Mouse (Mus musculus) testis, adult 2 months (tissue): ENCODE measurements around the gene Anxa2. TPM values are rescaled to one million over a fixed set of nuclear protein-coding genes. Genes with fewer than 3 reads are reported as not detected.

Source experiments
- H3K27ac ChIP-seq: fragments of 200-500 bp; 2 replicates; pipeline ENCODE4 v1.5.1; 2012; ENCODE audit warnings: low read depth, low read length; ENCODE audit not compliant: control insufficient read depth, insufficient read depth
- H3K27me3 ChIP-seq: fragments of 200-500 bp; 2 replicates; pipeline ENCODE4 v1.6.1; 2012; ENCODE audit warnings: mild to moderate bottlenecking, low read length, moderate library complexity; ENCODE audit not compliant: control insufficient read depth, insufficient read depth
- H3K36me3 ChIP-seq: fragments of 200-500 bp; 2 replicates; pipeline ENCODE4 v1.6.1; 2012; ENCODE audit warnings: mild to moderate bottlenecking, low read length; ENCODE audit not compliant: control insufficient read depth, insufficient read depth
- H3K4me1 ChIP-seq: fragments of 200-500 bp; 2 replicates; pipeline ENCODE4 v1.6.1; 2012; ENCODE audit warnings: low read length; ENCODE audit not compliant: control insufficient read depth, insufficient read depth
- H3K4me3 ChIP-seq: fragments of 200-500 bp; 2 replicates; pipeline ENCODE4 v1.5.1; 2012; ENCODE audit warnings: low read depth, mild to moderate bottlenecking, low read length, moderate library complexity, mixed read lengths; ENCODE audit not compliant: control insufficient read depth
- CTCF ChIP-seq: fragments of 200-500 bp; IDR thresholded peaks from 2 replicates; pipeline ENCODE4 v1.5.1; 2012; ENCODE audit warnings: low read depth, mild to moderate bottlenecking, inconsistent platforms, low read length, moderate library complexity; ENCODE audit not compliant: control insufficient read depth, insufficient read depth, insufficient replicate concordance
- POLR2A ChIP-seq: fragments of 200-500 bp; IDR thresholded peaks from 2 replicates; pipeline ENCODE4 v1.6.1; 2012; ENCODE audit warnings: low read depth, mild to moderate bottlenecking, inconsistent platforms, low read length, moderate library complexity; ENCODE audit not compliant: control insufficient read depth
- polyA plus RNA-seq: library from polyadenylated mRNA; depleted of rRNA; stranded (reverse); fragments of >200 nt; gene quantifications from 2 replicates; pipeline ENCODE4 v1.2.3, GENCODE M21; 2012

Gene Anxa2
- polyA plus RNA-seq, 1 experiment: 73.6 TPM

GRCm38 (mm10) chr9:69439805-69440357 lies 13.5 kb upstream of the Anxa2 start:
- Histone ChIP-seq H3K27ac (no peak overlapping the region), H3K36me3 (no peaks in the 10 kb centered on the region), H3K4me3 (no peak overlapping the region), H3K27me3 (no peaks in the 10 kb centered on the region), H3K4me1 (no peaks in the 10 kb centered on the region; the same call in 1 of the 2 replicates)
- TF ChIP-seq CTCF (no peak), POLR2A (no peak)

- H3K4me1 ChIP-seq: no peaks in the 10 kb centered on the region
- no peak overlapping the region for H3K27ac ChIP-seq
- no peaks in the 10 kb centered on the region for H3K36me3 ChIP-seq
- TF ChIP-seq POLR2A: no peak
- TF ChIP-seq CTCF: no peak
- no peak overlapping the region for H3K4me3 ChIP-seq
- H3K27me3 ChIP-seq: no peaks in the 10 kb centered on the region
Measured at GRCm38 (mm10) chr9:69442471-69443038, 10.9 kb upstream of the Anxa2 start.

GRCm38 (mm10) chr9:69443203-69443602 lies 10.2 kb upstream of the Anxa2 start:
- Histone ChIP-seq H3K27ac (no peak overlapping the region), H3K27me3 (no peaks in the 10 kb centered on the region), H3K36me3 (no peaks in the 10 kb centered on the region), H3K4me1 (no peaks in the 10 kb centered on the region), H3K4me3 (peak overlapping the region; percentile 24; the same call in 1 of the 2 replicates)
- TF ChIP-seq CTCF (no peak), POLR2A (no peak)

GRCm38 (mm10) chr9:69448801-69449200 lies 4.6 kb upstream of the Anxa2 start:
- TF ChIP-seq POLR2A: no peak
- TF ChIP-seq CTCF: no peak
- Histone ChIP-seq H3K4me1 (peaks cover 5% of the 10 kb centered on the region), H3K27ac (no peak overlapping the region), H3K36me3 (no peaks in the 10 kb centered on the region), H3K4me3 (no peak overlapping the region), H3K27me3 (no peaks in the 10 kb centered on the region)

- Histone ChIP-seq H3K4me1 (peaks cover 8% of the 10 kb centered on the region), H3K4me3 (no peak overlapping the region), H3K27ac (no peak overlapping the region), H3K27me3 (no peaks in the 10 kb centered on the region), H3K36me3 (no peaks in the 10 kb centered on the region)
- TF ChIP-seq POLR2A (no peak), CTCF (no peak)
Measured at GRCm38 (mm10) chr9:69450636-69451035, 2.8 kb upstream of the Anxa2 start.

- no peaks in the 10 kb centered on the region for H3K36me3 ChIP-seq
- H3K4me1 ChIP-seq: peaks cover 12% of the 10 kb centered on the region
- no peak overlapping the region for H3K27ac ChIP-seq
- no peak overlapping the region for H3K4me3 ChIP-seq
- no peak for TF ChIP-seq POLR2A
- TF ChIP-seq CTCF: no peak
- H3K27me3 ChIP-seq: no peaks in the 10 kb centered on the region
Measured at GRCm38 (mm10) chr9:69451886-69452810, 1.3 kb upstream of the Anxa2 start.
